Mouse (Mus musculus): Measurements from ENCODE around the gene Fam160a1. TPM values are rescaled to one million over a fixed set of nuclear protein-coding genes. Genes with fewer than 3 reads are reported as not detected.

The Fam160a1 gene
- polyA plus RNA-seq, 1 experiment from 2014 or later = 0.38 TPM

GRCm38 (mm10) chr3:85741767-85742166 is 75.3 kb downstream of the Fam160a1 start:
- no peaks in the 10 kb centered on the region for H3K9me3 ChIP-seq (replicated peaks; ENCODE audit: control insufficient read depth, low read length, poor library complexity, severe bottlenecking)
- no peak overlapping the region for H3K9ac ChIP-seq (ENCODE audit: low read depth, low read length)
- no peaks in the 10 kb centered on the region for H3K27me3 ChIP-seq (ENCODE audit: control insufficient read depth, insufficient read depth, low read depth, low read length)
- H3K27ac ChIP-seq (ENCODE audit: low read length) = no peak overlapping the region
- ATAC-seq = no peak
- no peak overlapping the region for H3K4me3 ChIP-seq (ENCODE audit: low read depth, low read length)
- no peaks in the 10 kb centered on the region for H3K36me3 ChIP-seq (ENCODE audit: control insufficient read depth, insufficient read depth, low read length)
- 95% methylated on average over 3 of the region's 3 CpGs for WGBS
- no peak overlapping the region for H3K4me2 ChIP-seq (ENCODE audit: low read length)
- H3K4me1 ChIP-seq (ENCODE audit: control insufficient read depth, insufficient read depth, low read length) = no peaks in the 10 kb centered on the region

GRCm38 (mm10) chr3:85738591-85738990 is 78.5 kb downstream of the Fam160a1 start:
- no peaks in the 10 kb centered on the region for H3K27me3 ChIP-seq (ENCODE audit: control insufficient read depth, insufficient read depth, low read depth, low read length)
- H3K4me3 ChIP-seq (ENCODE audit: low read depth, low read length) = no peak overlapping the region
- no peak overlapping the region for H3K27ac ChIP-seq (ENCODE audit: low read length)
- no peaks in the 10 kb centered on the region for H3K9me3 ChIP-seq (replicated peaks; ENCODE audit: control insufficient read depth, low read length, poor library complexity, severe bottlenecking)
- no peak overlapping the region for H3K4me2 ChIP-seq (ENCODE audit: low read length)
- WGBS = 84% methylated on average over 3 of the region's 3 CpGs
- no peak for ATAC-seq
- H3K4me1 ChIP-seq (ENCODE audit: control insufficient read depth, insufficient read depth, low read length) = no peaks in the 10 kb centered on the region
- H3K36me3 ChIP-seq (ENCODE audit: control insufficient read depth, insufficient read depth, low read length) = no peaks in the 10 kb centered on the region
- no peak overlapping the region for H3K9ac ChIP-seq (ENCODE audit: low read depth, low read length)

DNA sequence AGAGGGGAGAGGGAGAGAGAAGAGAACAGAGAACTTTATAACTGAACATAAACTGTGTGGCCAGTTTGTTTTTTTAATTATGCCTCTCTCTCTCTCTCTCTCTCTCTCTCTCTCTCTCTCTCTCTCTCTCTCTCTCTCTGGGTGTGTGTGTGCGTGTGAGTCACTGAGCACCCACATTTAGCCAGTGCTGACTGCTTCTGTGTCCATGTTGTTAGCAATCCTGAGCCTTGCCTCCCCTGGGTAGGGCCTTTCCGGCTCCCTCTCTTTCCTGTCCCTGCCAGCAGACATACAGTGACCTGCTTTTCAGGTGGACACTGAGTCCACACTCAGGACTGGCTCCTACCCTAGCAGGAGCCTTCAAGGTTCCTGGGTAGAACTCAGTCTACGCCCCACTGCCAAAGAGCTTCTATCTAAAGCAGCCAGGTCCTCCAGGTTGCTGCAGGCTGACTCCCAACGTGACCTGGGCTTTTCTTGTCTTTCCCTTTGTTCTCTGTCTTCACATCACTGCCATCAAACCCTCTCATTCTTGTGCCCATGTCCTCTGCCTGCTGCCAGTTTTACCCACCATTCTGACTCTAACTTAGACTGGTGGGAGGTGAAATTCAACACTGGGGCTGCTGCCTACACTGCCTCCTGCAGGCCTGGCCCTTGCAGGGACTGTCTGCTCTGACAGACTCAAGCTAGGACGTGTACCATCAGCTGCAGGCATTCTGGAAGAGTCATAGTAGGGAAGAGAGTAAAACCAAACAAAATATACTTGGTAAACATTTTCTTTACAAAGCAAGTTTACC is 83.0 kb downstream of the Fam160a1 start:
- no peak overlapping the region for H3K4me2 ChIP-seq (ENCODE audit: low read length)

DNA sequence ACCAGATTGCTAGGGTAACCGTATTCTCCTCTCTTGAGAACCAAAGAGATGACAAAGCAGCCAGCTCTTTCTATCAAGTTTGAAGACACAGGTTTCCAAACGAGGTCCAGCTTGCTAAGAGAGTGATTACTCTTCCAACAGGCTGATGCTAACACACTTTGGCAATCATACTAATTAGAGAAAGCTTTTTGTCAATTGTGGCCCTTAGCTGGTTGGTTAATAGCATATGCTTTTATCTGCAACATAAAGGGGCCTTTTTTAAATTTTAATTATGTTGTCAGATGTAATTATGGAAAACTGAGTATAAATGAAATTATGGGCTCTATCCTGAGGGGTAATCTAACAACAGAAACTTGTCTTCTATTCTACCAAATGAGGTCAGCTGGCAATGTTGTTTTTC is 89.9 kb downstream of the Fam160a1 start:
- H3K4me2 ChIP-seq (ENCODE audit: low read length) = no peak overlapping the region
- no peak for ATAC-seq
- no peaks in the 10 kb centered on the region for H3K9me3 ChIP-seq (replicated peaks; ENCODE audit: control insufficient read depth, low read length, poor library complexity, severe bottlenecking)
- H3K36me3 ChIP-seq (ENCODE audit: control insufficient read depth, insufficient read depth, low read length) = no peaks in the 10 kb centered on the region
- WGBS = 51% methylated on average over 2 of the region's 2 CpGs
- no peaks in the 10 kb centered on the region for H3K27me3 ChIP-seq (ENCODE audit: control insufficient read depth, insufficient read depth, low read depth, low read length)
- H3K4me1 ChIP-seq (ENCODE audit: control insufficient read depth, insufficient read depth, low read length) = no peaks in the 10 kb centered on the region
- no peak overlapping the region for H3K27ac ChIP-seq (ENCODE audit: low read length)
- H3K4me3 ChIP-seq (ENCODE audit: low read depth, low read length) = no peak overlapping the region
- H3K9ac ChIP-seq (ENCODE audit: low read depth, low read length) = no peak overlapping the region

More for the DNA sequence above, 83.0 kb downstream of the Fam160a1 start:
- WGBS = 68% methylated on average over 5 of the region's 5 CpGs
- ATAC-seq = no peak
- Histone ChIP-seq H3K9ac (ENCODE audit: low read depth, low read length) (no peak overlapping the region), H3K4me1 (ENCODE audit: control insufficient read depth, insufficient read depth, low read length) (no peaks in the 10 kb centered on the region), H3K27ac (ENCODE audit: low read length) (no peak overlapping the region), H3K4me3 (ENCODE audit: low read depth, low read length) (no peak overlapping the region), H3K36me3 (ENCODE audit: control insufficient read depth, insufficient read depth, low read length) (no peaks in the 10 kb centered on the region), H3K27me3 (ENCODE audit: control insufficient read depth, insufficient read depth, low read depth, low read length) (no peaks in the 10 kb centered on the region), H3K9me3 (replicated peaks; ENCODE audit: control insufficient read depth, low read length, poor library complexity, severe bottlenecking) (no peaks in the 10 kb centered on the region)

GRCm38 (mm10) chr3:85725971-85726370 is 91.1 kb downstream of the Fam160a1 start:
- WGBS = 85% methylated on average over 3 of the region's 3 CpGs
- Histone ChIP-seq H3K9ac (ENCODE audit: low read depth, low read length) (no peak overlapping the region), H3K27me3 (ENCODE audit: control insufficient read depth, insufficient read depth, low read depth, low read length) (no peaks in the 10 kb centered on the region), H3K4me2 (ENCODE audit: low read length) (no peak overlapping the region), H3K4me1 (ENCODE audit: control insufficient read depth, insufficient read depth, low read length) (no peaks in the 10 kb centered on the region), H3K9me3 (replicated peaks; ENCODE audit: control insufficient read depth, low read length, poor library complexity, severe bottlenecking) (no peaks in the 10 kb centered on the region), H3K4me3 (ENCODE audit: low read depth, low read length) (no peak overlapping the region), H3K27ac (ENCODE audit: low read length) (no peak overlapping the region), H3K36me3 (ENCODE audit: control insufficient read depth, insufficient read depth, low read length) (no peaks in the 10 kb centered on the region)
- no peak for ATAC-seq

GRCm38 (mm10) chr3:85725110-85725509 is 92.0 kb downstream of the Fam160a1 start:
- Histone ChIP-seq H3K9ac (ENCODE audit: low read depth, low read length) (no peak overlapping the region), H3K4me2 (ENCODE audit: low read length) (no peak overlapping the region), H3K4me3 (ENCODE audit: low read depth, low read length) (no peak overlapping the region), H3K27ac (ENCODE audit: low read length) (no peak overlapping the region), H3K36me3 (ENCODE audit: control insufficient read depth, insufficient read depth, low read length) (no peaks in the 10 kb centered on the region), H3K9me3 (replicated peaks; ENCODE audit: control insufficient read depth, low read length, poor library complexity, severe bottlenecking) (no peaks in the 10 kb centered on the region), H3K4me1 (ENCODE audit: control insufficient read depth, insufficient read depth, low read length) (no peaks in the 10 kb centered on the region), H3K27me3 (ENCODE audit: control insufficient read depth, insufficient read depth, low read depth, low read length) (no peaks in the 10 kb centered on the region)
- 77% methylated on average over 2 of the region's 2 CpGs for WGBS
- no peak for ATAC-seq

DNA sequence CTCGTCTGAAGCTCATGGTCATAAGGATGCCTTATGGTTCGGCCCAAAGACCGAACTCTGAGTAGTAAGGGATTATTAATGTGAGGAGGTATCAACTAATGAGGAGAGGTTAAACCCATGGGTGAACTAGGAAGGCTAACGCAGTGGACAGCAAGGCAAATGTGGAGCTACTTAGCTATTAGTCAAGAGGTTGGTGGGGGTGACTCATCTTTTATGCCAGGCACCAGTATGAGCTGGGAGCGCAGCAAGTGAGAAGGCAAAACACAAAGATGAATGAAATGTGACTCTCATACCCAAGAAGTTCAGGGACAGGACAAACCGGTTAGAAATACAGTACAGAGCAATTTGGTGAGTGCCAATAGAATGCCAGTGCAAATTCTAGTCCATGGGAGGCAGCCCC is 94.5 kb downstream of the Fam160a1 start:
- Histone ChIP-seq H3K9ac (ENCODE audit: low read depth, low read length) (no peak overlapping the region), H3K4me2 (ENCODE audit: low read length) (no peak overlapping the region), H3K4me3 (ENCODE audit: low read depth, low read length) (no peak overlapping the region), H3K27ac (ENCODE audit: low read length) (no peak overlapping the region), H3K9me3 (replicated peaks; ENCODE audit: control insufficient read depth, low read length, poor library complexity, severe bottlenecking) (no peaks in the 10 kb centered on the region), H3K27me3 (ENCODE audit: control insufficient read depth, insufficient read depth, low read depth, low read length) (no peaks in the 10 kb centered on the region), H3K36me3 (ENCODE audit: control insufficient read depth, insufficient read depth, low read length) (no peaks in the 10 kb centered on the region), H3K4me1 (ENCODE audit: control insufficient read depth, insufficient read depth, low read length) (no peaks in the 10 kb centered on the region)
- 86% methylated on average over 6 of the region's 6 CpGs for WGBS
- ATAC-seq = no peak

GRCm38 (mm10) chr3:85715764-85716297 is 101.3 kb downstream of the Fam160a1 start:
- Histone ChIP-seq H3K9me3 (replicated peaks; ENCODE audit: control insufficient read depth, low read length, poor library complexity, severe bottlenecking) (no peaks in the 10 kb centered on the region), H3K4me3 (ENCODE audit: low read depth, low read length) (no peak overlapping the region), H3K4me2 (ENCODE audit: low read length) (no peak overlapping the region), H3K36me3 (ENCODE audit: control insufficient read depth, insufficient read depth, low read length) (no peaks in the 10 kb centered on the region), H3K9ac (ENCODE audit: low read depth, low read length) (no peak overlapping the region), H3K27ac (ENCODE audit: low read length) (no peak overlapping the region), H3K4me1 (ENCODE audit: control insufficient read depth, insufficient read depth, low read length) (no peaks in the 10 kb centered on the region), H3K27me3 (ENCODE audit: control insufficient read depth, insufficient read depth, low read depth, low read length) (no peaks in the 10 kb centered on the region)
- 79% methylated on average over 4 of the region's 4 CpGs for WGBS
- no peak for ATAC-seq

DNA sequence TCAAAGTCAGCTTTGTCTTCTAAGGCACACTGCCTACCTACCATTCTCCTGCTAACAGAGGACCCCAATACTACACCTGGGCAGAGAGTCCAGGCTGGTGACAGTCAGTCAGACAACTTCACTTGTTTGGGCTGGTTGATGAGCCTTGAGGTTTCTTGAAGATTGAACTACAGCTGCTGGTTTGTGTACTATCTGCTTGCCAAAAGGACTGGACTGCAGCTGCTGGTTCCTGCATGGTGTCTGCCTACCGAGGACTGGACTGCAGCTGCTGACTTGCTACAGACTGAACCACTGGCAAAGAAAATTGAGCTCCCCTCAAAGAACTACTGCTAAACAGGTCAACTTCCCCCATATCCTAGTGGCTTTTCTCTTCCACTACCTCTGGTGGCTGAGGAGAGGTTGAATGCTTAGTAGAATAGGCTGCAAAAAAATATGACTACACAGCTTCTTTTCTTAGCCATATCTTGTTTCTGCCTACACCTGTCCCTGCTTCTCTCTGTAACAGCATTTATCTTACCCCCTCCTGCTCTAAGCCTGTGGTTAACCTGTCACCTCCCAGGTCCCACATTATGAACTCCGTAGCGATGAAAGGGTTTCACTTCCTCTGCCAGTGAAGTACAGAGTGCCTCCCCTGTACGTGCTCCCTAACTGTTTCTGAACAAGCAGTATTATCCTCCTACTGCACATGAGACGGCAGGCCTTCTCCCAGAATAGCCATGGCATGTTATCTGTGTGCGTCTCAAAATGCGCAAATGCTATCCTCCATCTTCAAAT is 103.0 kb downstream of the Fam160a1 start:
- H3K4me1 ChIP-seq (ENCODE audit: control insufficient read depth, insufficient read depth, low read length) = no peaks in the 10 kb centered on the region
- 89% methylated on average over 7 of the region's 7 CpGs for WGBS
- no peak overlapping the region for H3K4me3 ChIP-seq (ENCODE audit: low read depth, low read length)
- H3K27me3 ChIP-seq (ENCODE audit: control insufficient read depth, insufficient read depth, low read depth, low read length) = no peaks in the 10 kb centered on the region
- no peak for ATAC-seq
- no peak overlapping the region for H3K27ac ChIP-seq (ENCODE audit: low read length)
- H3K36me3 ChIP-seq (ENCODE audit: control insufficient read depth, insufficient read depth, low read length) = no peaks in the 10 kb centered on the region
- no peak overlapping the region for H3K9ac ChIP-seq (ENCODE audit: low read depth, low read length)
- H3K4me2 ChIP-seq (ENCODE audit: low read length) = no peak overlapping the region
- no peaks in the 10 kb centered on the region for H3K9me3 ChIP-seq (replicated peaks; ENCODE audit: control insufficient read depth, low read length, poor library complexity, severe bottlenecking)

All from midbrain, embryonic 16.5 days (tissue).